Mouse (Mus musculus): ENCODE measurements around the gene Nploc4.

DNA sequence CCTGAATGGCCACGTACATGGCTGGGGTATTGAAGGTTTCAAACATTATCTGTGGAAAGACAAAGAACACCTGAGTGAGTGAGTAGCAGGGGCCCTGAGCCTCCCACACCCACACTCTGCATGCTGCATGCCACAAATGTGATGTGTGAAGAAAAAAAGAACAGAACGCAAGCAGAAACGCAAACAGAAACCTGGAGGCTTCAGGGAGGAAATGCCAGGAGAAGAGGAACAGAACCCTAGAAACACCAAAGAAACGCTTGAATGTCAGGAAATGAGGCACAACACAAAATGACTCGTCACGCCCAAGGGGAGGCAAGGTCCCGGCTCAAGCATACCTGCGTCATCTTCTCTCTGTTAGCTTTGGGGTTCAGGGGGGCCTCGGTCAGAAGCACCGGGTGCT is 90.2 kb downstream of the Nploc4 start:
- TF ChIP-seq CTCF (IDR thresholded peaks at IDR 0.05; ENCODE audit: low read depth, low read length) (no peak), POLR2A (IDR thresholded peaks at IDR 0.05; ENCODE audit: borderline replicate concordance, low read depth, low read length) (no peak)
